Comparison of ENCODE assay signal across 9 mouse cellular contexts in genomic region chr8:108910843-108911242, GRCm38 (mm10).
A peak's percentile ranks its signal among the peaks of the same experiment; 100 is the strongest.
DNase-seq lines count a peak whose midpoint lies in the region; ATAC-seq lines count a peak whose summit lies in the region.
"Had no signal": no experiment of that assay in that cellular context is flagged by ENCODE, and none has a peak within 500 bp of the region (broad histone marks: within the 10 kb centered on the region; RNA-seq: fewer than 3 reads in every experiment).

No protein-coding gene starts in this region.

- H3K9me3 ChIP-seq in limb, embryonic 12.5 days: no peaks in the 10 kb centered on the region
- no peaks in the 10 kb centered on the region for H3K9me3 ChIP-seq in stomach, embryonic 15.5 days

- H3K4me1 ChIP-seq in limb, embryonic 12.5 days (replicated peaks): peaks cover 42% of the 10 kb centered on the region
- H3K4me1 ChIP-seq in stomach, embryonic 15.5 days: peaks cover 15% of the 10 kb centered on the region

- H3K36me3 ChIP-seq in limb, embryonic 12.5 days: peaks cover 19% of the 10 kb centered on the region
- 0 out of 2 replicates have a peak, but pooled peaks cover 2% of the 10 kb centered on the region for H3K36me3 ChIP-seq in stomach, embryonic 15.5 days

- no peak overlapping the region for H3K9ac ChIP-seq in limb, embryonic 12.5 days (replicated peaks)
- no peak overlapping the region for H3K9ac ChIP-seq in stomach, embryonic 15.5 days

- ATAC-seq in CD4-positive, CD25-positive, alpha-beta regulatory T cell, adult 4 months: no peak
- ATAC-seq in limb, embryonic 12.5 days (ENCODE audit: insufficient number of reproducible peaks, insufficient read depth, low FRiP score, low TSS enrichment, low read depth): 0 out of 2 replicates have a peak, but pooled peaks have one; percentile 59
- no peak for ATAC-seq in stomach, embryonic 15.5 days (ENCODE audit: insufficient read depth, low FRiP score, low read depth)

- H3K4me2 ChIP-seq in limb, embryonic 12.5 days: 0 out of 2 replicates have a peak overlapping the region, but pooled peaks have one; percentile 4
- H3K4me2 ChIP-seq in stomach, embryonic 15.5 days: no peak overlapping the region

- H3K27ac ChIP-seq in limb, embryonic 12.5 days: peak overlapping the region; percentile 84
- peak overlapping the region; percentile 65; the same call in 1 of the 2 replicates for H3K27ac ChIP-seq in stomach, embryonic 15.5 days
- H3K27ac ChIP-seq: left cerebral cortex, adult 2 months had no signal

- no peak overlapping the region for H3K4me3 ChIP-seq in limb, embryonic 12.5 days (replicated peaks)
- H3K4me3 ChIP-seq in stomach, embryonic 15.5 days (replicated peaks): no peak overlapping the region
- H3K4me3 ChIP-seq: left cerebral cortex, adult 2 months had no signal

- 80% methylated on average over 12 of the region's 12 CpGs for WGBS in limb, embryonic 12.5 days
- 73% methylated on average over 12 of the region's 12 CpGs for WGBS in stomach, embryonic 15.5 days

- peak; percentile 10 for DNase-seq in CD4-positive, CD25-positive, alpha-beta regulatory T cell, adult 2 months (ENCODE audit: low read depth, low spot score)
- peak; percentile 50 to 62 for DNase-seq in right cerebral cortex, postnatal 10 days (ENCODE audit: low spot score in 2 of 2)
- no peak for DNase-seq in right cerebral cortex, adult 18-20 months
- no peak for DNase-seq in embryo, embryonic 11 days
- no peak for DNase-seq in ovary, adult 18-20 months (ENCODE audit: low spot score)

- no peaks in the 10 kb centered on the region for H3K27me3 ChIP-seq in limb, embryonic 12.5 days
- no peaks in the 10 kb centered on the region for H3K27me3 ChIP-seq in stomach, embryonic 15.5 days (replicated peaks)

Comparison
In these comparisons a context has a peak if more than half of its experiments do, and no peak if none do; other contexts are left out.
1. DNase-seq: peak in CD4-positive, CD25-positive, alpha-beta regulatory T cell, adult 2 months (single experiment) and right cerebral cortex, postnatal 10 days (2 of 2); none in right cerebral cortex, adult 18-20 months (single experiment), embryo, embryonic 11 days (single experiment) and ovary, adult 18-20 months (single experiment).